Mouse (Mus musculus) bone marrow, adult 2 months (tissue): ENCODE results near the gene P2ry14.

Experiments
- CTCF ChIP-seq: fragments of 200-500 bp; IDR thresholded peaks from 2 replicates; pipeline ENCODE4 v1.5.1; 2011; ENCODE audit warnings: low read length, control low read depth; ENCODE audit not compliant: control insufficient read depth, insufficient read depth
- POLR2A ChIP-seq: fragments of 200-500 bp; IDR thresholded peaks from 2 replicates; pipeline ENCODE4 v1.6.1; 2011; ENCODE audit warnings: low read depth, mild to moderate bottlenecking, control low read depth, low read length, borderline replicate concordance; ENCODE audit not compliant: control insufficient read depth

DNA sequence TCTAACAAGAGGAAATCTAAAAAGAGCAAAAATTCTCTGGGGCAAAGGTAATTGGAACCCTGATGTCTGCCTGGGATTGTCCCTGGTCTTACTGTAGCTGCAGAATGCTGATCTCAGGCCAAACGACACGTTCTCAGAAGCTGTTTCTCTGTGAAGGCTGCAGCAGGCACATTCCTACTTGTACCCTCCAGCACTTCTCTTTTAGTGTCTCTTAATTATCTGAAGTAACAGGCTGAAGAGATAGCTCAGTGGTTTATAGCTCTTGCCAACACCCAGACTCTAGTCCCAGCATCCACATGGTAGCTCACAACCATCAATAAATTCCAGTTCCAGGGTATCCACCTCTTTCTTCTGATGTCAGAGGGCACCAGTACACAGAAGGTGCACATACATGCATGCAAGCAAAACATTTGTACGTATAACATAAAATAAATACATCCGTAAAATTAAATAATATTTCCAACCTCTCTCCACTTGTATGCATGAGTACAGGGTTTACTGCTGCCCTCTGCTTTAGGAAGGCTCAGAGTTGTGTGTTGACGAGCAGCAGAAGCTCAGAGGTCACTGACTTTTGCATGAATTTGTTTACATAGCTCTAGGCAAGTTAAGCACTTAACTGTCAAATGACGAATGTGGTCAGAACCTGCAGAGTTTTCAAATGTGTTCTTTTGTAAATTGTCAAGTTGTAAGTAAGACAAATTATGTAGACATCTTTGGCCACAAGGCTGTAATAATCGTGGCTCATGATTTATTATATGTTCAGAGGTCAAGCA, 27.4 kb downstream of the P2ry14 start:
- TF ChIP-seq CTCF = no peak
- no peak for TF ChIP-seq POLR2A
